Mouse (Mus musculus) bone marrow, adult 2 months (tissue): ENCODE measurements at regions not wholly inside any gene's neighbourhood (a gene's known extent, or its start where the extent isn't known, plus 50 kb on each side); places are given as distances from the start of the nearest gene placed in this dataset.

ENCODE experiments used
- CTCF ChIP-seq: fragments of 200-500 bp; IDR thresholded peaks from 2 replicates; pipeline ENCODE4 v1.5.1; 2011; ENCODE audit warnings: low read length, control low read depth; ENCODE audit not compliant: control insufficient read depth, insufficient read depth
- POLR2A ChIP-seq: fragments of 200-500 bp; IDR thresholded peaks from 2 replicates; pipeline ENCODE4 v1.6.1; 2011; ENCODE audit warnings: low read depth, mild to moderate bottlenecking, control low read depth, low read length, borderline replicate concordance; ENCODE audit not compliant: control insufficient read depth

DNA sequence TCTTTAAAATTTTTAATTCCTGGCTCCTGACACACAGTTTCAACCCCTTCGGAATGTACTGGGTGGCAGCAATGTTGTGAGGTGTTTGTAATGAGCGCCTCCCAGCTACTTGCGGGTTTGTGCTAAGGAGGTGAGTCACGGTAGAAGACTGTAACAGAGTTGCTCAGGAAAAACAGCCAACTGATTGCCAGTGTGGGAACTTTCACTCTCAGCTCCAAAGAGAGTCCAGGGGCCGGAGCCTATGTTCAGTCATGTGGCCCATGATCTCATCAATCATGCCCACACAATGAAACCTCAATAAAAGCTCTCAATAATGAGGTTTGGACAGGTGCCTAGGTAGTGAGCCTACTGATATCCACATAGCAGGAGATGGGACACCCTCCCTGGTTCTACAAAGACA lies 130.5 kb downstream of the Nectin1 start:
- no peak for TF ChIP-seq POLR2A
- no peak for TF ChIP-seq CTCF
